17 mouse cellular contexts compared by ENCODE assay signal in the genomic region with DNA sequence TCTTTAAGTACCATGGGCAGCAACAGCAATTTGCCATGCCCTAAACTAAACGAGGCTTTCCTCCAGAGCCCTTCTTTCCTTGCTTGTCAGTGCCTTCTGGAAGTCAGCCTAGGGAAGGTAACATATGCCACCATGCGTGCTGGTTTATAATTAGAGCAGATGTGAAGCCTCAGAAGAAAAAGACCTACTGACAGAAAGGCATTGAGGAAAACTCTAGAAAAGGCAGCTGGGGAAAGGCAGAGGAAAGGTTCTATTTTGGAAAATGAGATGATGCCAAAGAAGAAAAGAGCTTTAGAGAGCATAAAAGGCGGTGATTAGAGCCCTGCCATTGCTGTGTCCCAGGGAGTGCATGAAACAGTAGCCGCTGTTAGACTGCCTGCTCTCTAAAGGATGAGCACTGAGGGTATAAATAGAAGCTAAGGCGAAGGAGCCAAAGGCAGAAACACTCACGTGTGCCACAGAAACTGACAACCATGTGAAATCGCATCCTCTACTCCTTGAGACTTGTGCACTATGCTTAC. TPM values are rescaled to one million over a fixed set of nuclear protein-coding genes. Genes with fewer than 3 reads are reported as not detected.
DNase-seq lines count a peak whose midpoint lies in the region; ATAC-seq and TF ChIP-seq lines count a peak whose summit lies in the region.
"Had no signal": no experiment of that assay in that cellular context is flagged by ENCODE, and none has a peak within 500 bp of the region (broad histone marks: within the 10 kb centered on the region; RNA-seq: fewer than 3 reads in every experiment).

No protein-coding gene starts in this region.

- H3K36me3 ChIP-seq in forebrain, embryonic 14.5 days (ENCODE audit: control insufficient read depth, insufficient read depth, low read length): no peaks in the 10 kb centered on the region
- H3K36me3 ChIP-seq in forebrain, embryonic 10.5 days (replicated peaks): no peaks in the 10 kb centered on the region
- H3K36me3 ChIP-seq in heart, embryonic 16.5 days (ENCODE audit: control insufficient read depth, insufficient read depth): no peaks in the 10 kb centered on the region
- H3K36me3 ChIP-seq in midbrain, postnatal 0 days (ENCODE audit: insufficient read depth, low read length): no peaks in the 10 kb centered on the region
- H3K36me3 ChIP-seq in midbrain, embryonic 13.5 days: no peaks in the 10 kb centered on the region

- no peak for TF ChIP-seq POLR2A in olfactory bulb, adult 2 months (IDR thresholded peaks at IDR 0.05; ENCODE audit: insufficient read depth, low read depth, low read length)

- peak; percentile 61 for DNase-seq in forebrain, embryonic 14.5 days (ENCODE audit: low spot score)
- DNase-seq in forebrain, embryonic 10.5 days (ENCODE audit: extremely low spot score, low spot score): no peak
- DNase-seq in heart, adult 8-10 months (ENCODE audit: low spot score): no peak
- DNase-seq in midbrain, postnatal 0 days (ENCODE audit: low spot score): no peak
- DNase-seq in lung, postnatal 4 days: no peak
- DNase-seq: cerebellum, adult 2 months; right cerebral cortex, postnatal 14 days had no signal

- H3K9ac ChIP-seq in forebrain, embryonic 14.5 days (ENCODE audit: low read length): 0 out of 2 replicates have a peak overlapping the region, but pooled peaks have one; percentile 17
- no peak overlapping the region for H3K9ac ChIP-seq in heart, embryonic 16.5 days (ENCODE audit: low read length)
- 0 out of 2 replicates have a peak overlapping the region, but pooled peaks have one; percentile 13 for H3K9ac ChIP-seq in midbrain, postnatal 0 days (replicated peaks; ENCODE audit: low read length, poor library complexity, severe bottlenecking)
- no peak overlapping the region for H3K9ac ChIP-seq in midbrain, embryonic 13.5 days (replicated peaks)

- H3K4me2 ChIP-seq in forebrain, embryonic 14.5 days (ENCODE audit: low read length): no peak overlapping the region
- 0 out of 2 replicates have a peak overlapping the region, but pooled peaks have one; percentile 9 for H3K4me2 ChIP-seq in heart, embryonic 16.5 days (ENCODE audit: low read depth, low read length)
- no peak overlapping the region for H3K4me2 ChIP-seq in midbrain, postnatal 0 days (ENCODE audit: low read depth, low read length, poor library complexity, severe bottlenecking)
- H3K4me2 ChIP-seq in midbrain, embryonic 13.5 days (replicated peaks): no peak overlapping the region

- H3K4me3 ChIP-seq in forebrain, embryonic 14.5 days (ENCODE audit: low read depth, low read length): no peak overlapping the region
- no peak overlapping the region for H3K4me3 ChIP-seq in forebrain, embryonic 10.5 days
- H3K4me3 ChIP-seq in heart, embryonic 16.5 days (ENCODE audit: low read length): no peak overlapping the region
- H3K4me3 ChIP-seq in midbrain, postnatal 0 days (ENCODE audit: low read depth, low read length): no peak overlapping the region
- H3K4me3 ChIP-seq in midbrain, embryonic 13.5 days (replicated peaks): no peak overlapping the region
- no peak overlapping the region for H3K4me3 ChIP-seq in olfactory bulb, adult 2 months (ENCODE audit: insufficient read depth, low read depth, low read length)

- H3K27ac ChIP-seq in forebrain, embryonic 14.5 days (ENCODE audit: low read depth, low read length): peak overlapping the region; percentile 1; the same call in 1 of the 2 replicates
- H3K27ac ChIP-seq in forebrain, embryonic 10.5 days: no peak overlapping the region
- H3K27ac ChIP-seq in heart, embryonic 16.5 days (ENCODE audit: low read length): peak overlapping the region; percentile 65
- H3K27ac ChIP-seq in midbrain, postnatal 0 days (ENCODE audit: low read depth, low read length): peak overlapping the region; percentile 43; the same call in 1 of the 2 replicates
- H3K27ac ChIP-seq in midbrain, embryonic 13.5 days: no peak overlapping the region
- peak overlapping the region; percentile 92 for H3K27ac ChIP-seq in olfactory bulb, adult 2 months (ENCODE audit: insufficient read depth, low read depth, low read length)

- peak; percentile 60; the same call in 1 of the 2 replicates for ATAC-seq in forebrain, embryonic 14.5 days
- ATAC-seq in heart, embryonic 16.5 days (replicated peaks; ENCODE audit: extremely low read depth, insufficient read depth, low FRiP score): no peak
- no peak for ATAC-seq in midbrain, postnatal 0 days (ENCODE audit: low FRiP score)
- no peak for ATAC-seq in midbrain, embryonic 13.5 days
- ATAC-seq: lung, postnatal 0 days had no signal

- TF ChIP-seq CTCF in midbrain, postnatal 0 days (IDR thresholded peaks at IDR 0.05): no peak
- TF ChIP-seq CTCF in olfactory bulb, adult 2 months (IDR thresholded peaks at IDR 0.05; ENCODE audit: insufficient read depth, low read depth, low read length): no peak

- H3K27me3 ChIP-seq in forebrain, embryonic 14.5 days (replicated peaks; ENCODE audit: control insufficient read depth, insufficient read depth, low read length): no peaks in the 10 kb centered on the region
- no peaks in the 10 kb centered on the region for H3K27me3 ChIP-seq in forebrain, embryonic 10.5 days (ENCODE audit: poor library complexity, severe bottlenecking)
- no peaks in the 10 kb centered on the region for H3K27me3 ChIP-seq in heart, embryonic 16.5 days (ENCODE audit: control insufficient read depth, insufficient read depth, low read length)
- H3K27me3 ChIP-seq in midbrain, postnatal 0 days (ENCODE audit: insufficient read depth, low read length): no peaks in the 10 kb centered on the region
- H3K27me3 ChIP-seq in midbrain, embryonic 13.5 days: no peaks in the 10 kb centered on the region

- WGBS in forebrain, embryonic 14.5 days: 43% methylated on average over 7 of the region's 7 CpGs
- WGBS in forebrain, embryonic 10.5 days: 68% methylated on average over 7 of the region's 7 CpGs
- WGBS in heart, embryonic 16.5 days: 44% methylated on average over 7 of the region's 7 CpGs
- WGBS in midbrain, postnatal 0 days: 46% methylated on average over 7 of the region's 7 CpGs
- WGBS in midbrain, embryonic 13.5 days: 65% methylated on average over 7 of the region's 7 CpGs
- 11% methylated on average over 7 of the region's 7 CpGs for WGBS in olfactory bulb, adult 2 months

- no peaks in the 10 kb centered on the region for H3K9me3 ChIP-seq in forebrain, embryonic 14.5 days (replicated peaks; ENCODE audit: control insufficient read depth, low read length)
- no peaks in the 10 kb centered on the region for H3K9me3 ChIP-seq in forebrain, embryonic 10.5 days
- no peaks in the 10 kb centered on the region for H3K9me3 ChIP-seq in heart, embryonic 16.5 days (replicated peaks; ENCODE audit: control insufficient read depth, low read length)
- no peaks in the 10 kb centered on the region for H3K9me3 ChIP-seq in midbrain, postnatal 0 days (ENCODE audit: low read length)
- no peaks in the 10 kb centered on the region for H3K9me3 ChIP-seq in midbrain, embryonic 13.5 days

- no peaks in the 10 kb centered on the region for H3K4me1 ChIP-seq in forebrain, embryonic 14.5 days (ENCODE audit: control insufficient read depth, insufficient read depth, low read length)
- H3K4me1 ChIP-seq in forebrain, embryonic 10.5 days: peaks cover 11% of the 10 kb centered on the region; the same call in 1 of the 2 replicates
- H3K4me1 ChIP-seq in heart, embryonic 16.5 days (ENCODE audit: control insufficient read depth, insufficient read depth, low read length): peaks cover 8% of the 10 kb centered on the region; the same call in 1 of the 2 replicates
- H3K4me1 ChIP-seq in midbrain, postnatal 0 days (ENCODE audit: insufficient read depth, low read length): no peaks in the 10 kb centered on the region; the same call in 1 of the 2 replicates
- H3K4me1 ChIP-seq in midbrain, embryonic 13.5 days (replicated peaks): no peaks in the 10 kb centered on the region
- H3K4me1 ChIP-seq in olfactory bulb, adult 2 months (ENCODE audit: control insufficient read depth, insufficient read depth, low read length): peaks cover 14% of the 10 kb centered on the region

RNA-seq across cellular contexts. Expression of a gene that starts 11.5 kb away (rescaled TPM):
- polyA plus RNA-seq in forebrain, embryonic 14.5 days (2014; fragmentation: Nextera tagmentation; extraction: Ambion mirVana): 103 and 114 TPM in 2 replicates
- 56.6 and 60.7 TPM in 2 replicates for polyA plus RNA-seq in forebrain, embryonic 10.5 days (2016; fragmentation: Nextera tagmentation; extraction: Ambion mirVana)
- polyA plus RNA-seq in heart, embryonic 16.5 days (2015; fragmentation: Nextera tagmentation; extraction: Ambion mirVana): 86.7 and 87.0 TPM in 2 replicates
- total RNA-seq in heart, adult 8-10 months (2022): 100 to 1,000 TPM; 134 to 162 (median 154) TPM
- total RNA-seq in midbrain, postnatal 0 days (2014; rRNA removed): 112 and 127 TPM in 2 replicates
- 85.4 and 92.5 TPM in 2 replicates for polyA plus RNA-seq in midbrain, postnatal 0 days (2015; fragmentation: Nextera tagmentation; extraction: Ambion mirVana)
- 90.1 and 93.6 TPM in 2 replicates for polyA plus RNA-seq in midbrain, embryonic 13.5 days (2015; fragmentation: Nextera tagmentation; extraction: Ambion mirVana)
- polyA plus RNA-seq in olfactory bulb, adult 2 months (2012; ENCODE audit: insufficient read depth, insufficient read length, low replicate concordance, missing spikeins): 204 and 340 TPM in 2 replicates

RNA-seq across cellular contexts. Expression of a gene that starts 14.9 kb away (rescaled TPM):
- polyA plus RNA-seq in forebrain, embryonic 14.5 days (2014; fragmentation: Nextera tagmentation; extraction: Ambion mirVana): not detected in 2 replicates
- not detected in 2 replicates for polyA plus RNA-seq in forebrain, embryonic 10.5 days (2016; fragmentation: Nextera tagmentation; extraction: Ambion mirVana)
- polyA plus RNA-seq in heart, embryonic 16.5 days (2015; fragmentation: Nextera tagmentation; extraction: Ambion mirVana): not detected in 2 replicates
- not detected for total RNA-seq in heart, adult 8-10 months (2022)
- not detected in 2 replicates for total RNA-seq in midbrain, postnatal 0 days (2014; rRNA removed)
- not detected in 2 replicates for polyA plus RNA-seq in midbrain, postnatal 0 days (2015; fragmentation: Nextera tagmentation; extraction: Ambion mirVana)
- not detected in 2 replicates for polyA plus RNA-seq in midbrain, embryonic 13.5 days (2015; fragmentation: Nextera tagmentation; extraction: Ambion mirVana)
- not detected in 2 replicates for polyA plus RNA-seq in olfactory bulb, adult 2 months (2012; ENCODE audit: insufficient read depth, insufficient read length, low replicate concordance, missing spikeins)
- total RNA-seq: adrenal gland, postnatal 36 days; granulocyte monocyte progenitor cell, adult 5-6 weeks; layer of hippocampus, postnatal 10 days; liver, adult 2 months had no signal
- polyA plus RNA-seq: cerebellum, adult 2 months; kidney, embryonic 14.5 days; liver, adult 2 months; lung, postnatal 0 days; neural tube, embryonic 14.5 days had no signal

RNA-seq across cellular contexts. Expression of a gene that starts 18.1 kb away (rescaled TPM):
- polyA plus RNA-seq in forebrain, embryonic 14.5 days (2014; fragmentation: Nextera tagmentation; extraction: Ambion mirVana): 8.4 and 10.7 TPM in 2 replicates
- 11.2 and 11.7 TPM in 2 replicates for polyA plus RNA-seq in forebrain, embryonic 10.5 days (2016; fragmentation: Nextera tagmentation; extraction: Ambion mirVana)
- 35.6 and 44.4 TPM in 2 replicates for polyA plus RNA-seq in heart, embryonic 16.5 days (2015; fragmentation: Nextera tagmentation; extraction: Ambion mirVana)
- 10 to 100 TPM in 1 of 4 experiments, 1 to 10 TPM in 3; 8.0 to 10.9 (median 8.8) TPM for total RNA-seq in heart, adult 8-10 months (2022)
- 8.7 and 15.2 TPM in 2 replicates for total RNA-seq in midbrain, postnatal 0 days (2014; rRNA removed)
- 7.9 and 9.8 TPM in 2 replicates for polyA plus RNA-seq in midbrain, postnatal 0 days (2015; fragmentation: Nextera tagmentation; extraction: Ambion mirVana)
- polyA plus RNA-seq in midbrain, embryonic 13.5 days (2015; fragmentation: Nextera tagmentation; extraction: Ambion mirVana): 8.1 and 9.8 TPM in 2 replicates
- not detected in 2 replicates for polyA plus RNA-seq in olfactory bulb, adult 2 months (2012; ENCODE audit: insufficient read depth, insufficient read length, low replicate concordance, missing spikeins)

RNA-seq across cellular contexts. Expression of a gene that starts 51.4 kb away (rescaled TPM):
- polyA plus RNA-seq in forebrain, embryonic 14.5 days (2014; fragmentation: Nextera tagmentation; extraction: Ambion mirVana): 48.5 and 54.4 TPM in 2 replicates
- polyA plus RNA-seq in forebrain, embryonic 10.5 days (2016; fragmentation: Nextera tagmentation; extraction: Ambion mirVana): 38.3 and 40.9 TPM in 2 replicates
- polyA plus RNA-seq in heart, embryonic 16.5 days (2015; fragmentation: Nextera tagmentation; extraction: Ambion mirVana): 35.6 and 42.4 TPM in 2 replicates
- total RNA-seq in heart, adult 8-10 months (2022): 10 to 100 TPM; 29.1 to 34.0 (median 32.1) TPM
- total RNA-seq in midbrain, postnatal 0 days (2014; rRNA removed): 34.7 and 48.7 TPM in 2 replicates
- polyA plus RNA-seq in midbrain, postnatal 0 days (2015; fragmentation: Nextera tagmentation; extraction: Ambion mirVana): 51.3 and 54.6 TPM in 2 replicates
- 51.3 and 55.1 TPM in 2 replicates for polyA plus RNA-seq in midbrain, embryonic 13.5 days (2015; fragmentation: Nextera tagmentation; extraction: Ambion mirVana)
- polyA plus RNA-seq in olfactory bulb, adult 2 months (2012; ENCODE audit: insufficient read depth, insufficient read length, low replicate concordance, missing spikeins): not detected in 2 replicates

Comparison
In these comparisons a context has a peak if more than half of its experiments do, and no peak if none do; other contexts are left out.
1. H3K27ac ChIP-seq: peak in forebrain, embryonic 14.5 days (single experiment), heart, embryonic 16.5 days (single experiment), midbrain, postnatal 0 days (single experiment) and olfactory bulb, adult 2 months (single experiment); none in forebrain, embryonic 10.5 days (single experiment) and midbrain, embryonic 13.5 days (single experiment).
2. H3K9ac ChIP-seq: peak in forebrain, embryonic 14.5 days (single experiment) and midbrain, postnatal 0 days (single experiment); none in heart, embryonic 16.5 days (single experiment) and midbrain, embryonic 13.5 days (single experiment).